Comparison of ENCODE assay signal across 9 mouse cellular contexts in genomic region chr14:59365244-59365644, GRCm38 (mm10). TPM values are rescaled to one million over a fixed set of nuclear protein-coding genes. Genes with fewer than 3 reads are reported as not detected.
DNase-seq lines count a peak whose midpoint lies in the region; ATAC-seq and TF ChIP-seq lines count a peak whose summit lies in the region.
"Had no signal": no experiment of that assay in that cellular context is flagged by ENCODE, and none has a peak within 500 bp of the region (broad histone marks: within the 10 kb centered on the region; RNA-seq: fewer than 3 reads in every experiment).

TSS of gene Phf11d (minus strand) at chr14:59365470.

- no peak within 1 kb of the TSS for H3K4me2 ChIP-seq in liver, postnatal 0 days (ENCODE audit: low read depth, low read length)
- H3K4me2 ChIP-seq in heart, embryonic 12.5 days: peak within 1 kb of the TSS; percentile 24; the same call in 1 of the 2 replicates
- 0 out of 2 replicates have a peak within 1 kb of the TSS, but pooled peaks have one; percentile 16 for H3K4me2 ChIP-seq in stomach, embryonic 14.5 days (replicated peaks; ENCODE audit: low read depth, low read length)
- no peak within 1 kb of the TSS for H3K4me2 ChIP-seq in midbrain, embryonic 16.5 days (ENCODE audit: low read length)
- no peak within 1 kb of the TSS for H3K4me2 ChIP-seq in forebrain, embryonic 15.5 days (replicated peaks)
- H3K4me2 ChIP-seq: lung, embryonic 15.5 days had no signal

- no peak for TF ChIP-seq EP300 in liver, postnatal 0 days (IDR thresholded peaks at IDR 0.05; ENCODE audit: low read depth)

- DNase-seq in liver, postnatal 0 days: no peak
- no peak for DNase-seq in liver
- peak; percentile 41 for DNase-seq in adrenal gland, adult 2 months
- DNase-seq in layer of hippocampus, adult 9-10 months (ENCODE audit: low spot score): peak; percentile 53

- no peaks in the 10 kb centered on the region for H3K36me3 ChIP-seq in liver, postnatal 0 days (replicated peaks; ENCODE audit: insufficient read depth, low read length)
- no peaks in the 10 kb centered on the region for H3K36me3 ChIP-seq in heart, embryonic 12.5 days
- H3K36me3 ChIP-seq in stomach, embryonic 14.5 days (ENCODE audit: control insufficient read depth, insufficient read depth, low read length): no peaks in the 10 kb centered on the region
- H3K36me3 ChIP-seq in midbrain, embryonic 16.5 days (ENCODE audit: control insufficient read depth, insufficient read depth, low read length): no peaks in the 10 kb centered on the region
- no peaks in the 10 kb centered on the region for H3K36me3 ChIP-seq in forebrain, embryonic 15.5 days
- H3K36me3 ChIP-seq: lung, embryonic 15.5 days had no signal

- H3K27me3 ChIP-seq in liver, postnatal 0 days (ENCODE audit: insufficient read depth, low read length): no peaks in the 10 kb centered on the region
- no peaks in the 10 kb centered on the region for H3K27me3 ChIP-seq in heart, embryonic 12.5 days (replicated peaks)
- H3K27me3 ChIP-seq in stomach, embryonic 14.5 days (ENCODE audit: control insufficient read depth, insufficient read depth, low read length): no peaks in the 10 kb centered on the region
- H3K27me3 ChIP-seq in midbrain, embryonic 16.5 days (ENCODE audit: control insufficient read depth, insufficient read depth, low read depth, low read length): no peaks in the 10 kb centered on the region
- no peaks in the 10 kb centered on the region for H3K27me3 ChIP-seq in forebrain, embryonic 15.5 days
- H3K27me3 ChIP-seq: lung, embryonic 15.5 days had no signal

- H3K9ac ChIP-seq in liver, postnatal 0 days (replicated peaks): no peak within 1 kb of the TSS
- H3K9ac ChIP-seq in heart, embryonic 12.5 days: no peak within 1 kb of the TSS
- H3K9ac ChIP-seq in stomach, embryonic 14.5 days (replicated peaks; ENCODE audit: low read depth, low read length): no peak within 1 kb of the TSS
- H3K9ac ChIP-seq in midbrain, embryonic 16.5 days (ENCODE audit: low read depth, low read length): no peak within 1 kb of the TSS
- no peak within 1 kb of the TSS for H3K9ac ChIP-seq in forebrain, embryonic 15.5 days (replicated peaks)
- H3K9ac ChIP-seq: lung, embryonic 15.5 days had no signal

- peak within 1 kb of the TSS; percentile 2; the same call in 1 of the 2 replicates for H3K4me3 ChIP-seq in liver, postnatal 0 days (ENCODE audit: low read depth, low read length)
- no peak within 1 kb of the TSS for H3K4me3 ChIP-seq in heart, embryonic 12.5 days
- H3K4me3 ChIP-seq in stomach, embryonic 14.5 days (ENCODE audit: low read depth, low read length): no peak within 1 kb of the TSS
- H3K4me3 ChIP-seq in midbrain, embryonic 16.5 days (ENCODE audit: low read depth, low read length): no peak within 1 kb of the TSS
- no peak within 1 kb of the TSS for H3K4me3 ChIP-seq in forebrain, embryonic 15.5 days
- H3K4me3 ChIP-seq: lung, embryonic 15.5 days had no signal

- WGBS in liver, postnatal 0 days (ENCODE audit: insufficient replicate concordance): 64% methylated on average over 6 of the region's 6 CpGs
- WGBS in heart, embryonic 12.5 days: 65% methylated on average over 6 of the region's 6 CpGs
- WGBS in stomach, embryonic 14.5 days: 50% methylated on average over 6 of the region's 6 CpGs
- 84% methylated on average over 6 of the region's 6 CpGs for WGBS in midbrain, embryonic 16.5 days
- WGBS in forebrain, embryonic 15.5 days: 83% methylated on average over 6 of the region's 6 CpGs

- ATAC-seq in liver, postnatal 0 days: peak; percentile 51
- ATAC-seq in heart, embryonic 12.5 days (ENCODE audit: insufficient number of reproducible peaks, low FRiP score): no peak
- ATAC-seq in stomach, embryonic 14.5 days (ENCODE audit: insufficient number of reproducible peaks, insufficient read depth, low FRiP score, low read depth): peak; percentile 46; the same call in 1 of the 2 replicates
- no peak for ATAC-seq in midbrain, embryonic 16.5 days
- no peak for ATAC-seq in forebrain, embryonic 15.5 days (replicated peaks)

- no peaks in the 10 kb centered on the region for H3K4me1 ChIP-seq in liver, postnatal 0 days (ENCODE audit: insufficient read depth)
- H3K4me1 ChIP-seq in heart, embryonic 12.5 days (replicated peaks): peaks cover 17% of the 10 kb centered on the region
- H3K4me1 ChIP-seq in stomach, embryonic 14.5 days (ENCODE audit: control insufficient read depth, insufficient read depth, low read length): no peaks in the 10 kb centered on the region
- no peaks in the 10 kb centered on the region for H3K4me1 ChIP-seq in midbrain, embryonic 16.5 days (ENCODE audit: control insufficient read depth, insufficient read depth, low read length)
- no peaks in the 10 kb centered on the region for H3K4me1 ChIP-seq in forebrain, embryonic 15.5 days
- H3K4me1 ChIP-seq: lung, embryonic 15.5 days had no signal

- 0 out of 2 replicates have a peak within 1 kb of the TSS, but pooled peaks have one; percentile 5 for H3K27ac ChIP-seq in liver, postnatal 0 days (ENCODE audit: low read depth)
- H3K27ac ChIP-seq in heart, embryonic 12.5 days (ENCODE audit: poor library complexity, severe bottlenecking): peak within 1 kb of the TSS; percentile 25; the same call in 1 of the 2 replicates
- peak within 1 kb of the TSS; percentile 52; the same call in 1 of the 2 replicates for H3K27ac ChIP-seq in stomach, embryonic 14.5 days (ENCODE audit: low read length)
- H3K27ac ChIP-seq in midbrain, embryonic 16.5 days (ENCODE audit: low read length): no peak within 1 kb of the TSS
- H3K27ac ChIP-seq in forebrain, embryonic 15.5 days (replicated peaks): no peak within 1 kb of the TSS
- H3K27ac ChIP-seq: lung, embryonic 15.5 days had no signal

- H3K9me3 ChIP-seq in liver, postnatal 0 days (ENCODE audit: low read length): no peaks in the 10 kb centered on the region
- H3K9me3 ChIP-seq in heart, embryonic 12.5 days (replicated peaks): no peaks in the 10 kb centered on the region
- H3K9me3 ChIP-seq in stomach, embryonic 14.5 days (ENCODE audit: control insufficient read depth, low read depth, low read length): no peaks in the 10 kb centered on the region
- H3K9me3 ChIP-seq in midbrain, embryonic 16.5 days (replicated peaks; ENCODE audit: control insufficient read depth, low read length, poor library complexity, severe bottlenecking): no peaks in the 10 kb centered on the region
- no peaks in the 10 kb centered on the region for H3K9me3 ChIP-seq in forebrain, embryonic 15.5 days
- H3K9me3 ChIP-seq: lung, embryonic 15.5 days had no signal

- TF ChIP-seq CTCF in liver, postnatal 0 days (IDR thresholded peaks at IDR 0.05; ENCODE audit: low read depth): peak; percentile 11; the same call in 1 of the 2 replicates

RNA-seq across cellular contexts. Expression of gene Phf11d, which starts in this region (rescaled TPM):
- 2.9 and 3.5 TPM in 2 replicates for polyA plus RNA-seq in liver, postnatal 0 days (2015; fragmentation: Nextera tagmentation; extraction: Ambion mirVana)
- total RNA-seq in adrenal gland, adult 2 months (2021): 1 to 10 TPM; 6.2 to 6.7 TPM
- 3.7 and 4.1 TPM in 2 replicates for polyA plus RNA-seq in adrenal gland, adult 2 months (2012; rRNA removed)
- polyA plus RNA-seq in heart, embryonic 12.5 days (2016; fragmentation: Nextera tagmentation; extraction: Ambion mirVana): 0.78 and 0.99 TPM in 2 replicates
- polyA plus RNA-seq in stomach, embryonic 14.5 days (2014; fragmentation: Nextera tagmentation; extraction: Ambion mirVana): 2.3 and 2.8 TPM in 2 replicates
- polyA plus RNA-seq in midbrain, embryonic 16.5 days (2015; fragmentation: Nextera tagmentation; extraction: Ambion mirVana): 0.07 and 0.41 TPM in 2 replicates
- 0.24 and 0.46 TPM in 2 replicates for polyA plus RNA-seq in forebrain, embryonic 15.5 days (2015; fragmentation: Nextera tagmentation; extraction: Ambion mirVana)

Comparison
In these comparisons a context has a peak if more than half of its experiments do, and no peak if none do; other contexts are left out.
1. ATAC-seq: peak in liver, postnatal 0 days (single experiment) and stomach, embryonic 14.5 days (single experiment); none in heart, embryonic 12.5 days (single experiment), midbrain, embryonic 16.5 days (single experiment) and forebrain, embryonic 15.5 days (single experiment).
2. DNase-seq: peak in adrenal gland, adult 2 months (single experiment) and layer of hippocampus, adult 9-10 months (single experiment); none in liver, postnatal 0 days (single experiment) and liver (single experiment).
3. H3K27ac ChIP-seq: peak in liver, postnatal 0 days (single experiment), heart, embryonic 12.5 days (single experiment) and stomach, embryonic 14.5 days (single experiment); none in midbrain, embryonic 16.5 days (single experiment) and forebrain, embryonic 15.5 days (single experiment).
4. H3K4me2 ChIP-seq: peak in heart, embryonic 12.5 days (single experiment) and stomach, embryonic 14.5 days (single experiment); none in liver, postnatal 0 days (single experiment), midbrain, embryonic 16.5 days (single experiment) and forebrain, embryonic 15.5 days (single experiment).